Mouse (Mus musculus): ENCODE results near the gene Kdm2b. TPM values are rescaled to one million over a fixed set of nuclear protein-coding genes. Genes with fewer than 3 reads are reported as not detected.

The Kdm2b gene
- total RNA-seq, 4 experiments from 2014 or later = 11.1 to 15.6 (median 13.1) TPM

- no peak for DNase-seq (ENCODE audit: low spot score in 2 of 2)
Observed at GRCm38 (mm10) chr5:123011705-123012104, 22.1 kb upstream of the Kdm2b start.

GRCm38 (mm10) chr5:123010806-123011205 is 21.2 kb upstream of the Kdm2b start:
- no peak for DNase-seq (ENCODE audit: low spot score in 2 of 2)

GRCm38 (mm10) chr5:123009873-123010272 is 20.2 kb upstream of the Kdm2b start:
- no peak for DNase-seq (ENCODE audit: low spot score in 2 of 2)

- no peak for DNase-seq (ENCODE audit: low spot score in 2 of 2)
Observed at GRCm38 (mm10) chr5:123008877-123009493, 19.4 kb upstream of the Kdm2b start.

- DNase-seq (ENCODE audit: low spot score in 2 of 2) = no peak
Observed at GRCm38 (mm10) chr5:123005716-123006592, 16.3 kb upstream of the Kdm2b start.

GRCm38 (mm10) chr5:123000901-123001300 is 11.3 kb upstream of the Kdm2b start:
- no peak for DNase-seq (ENCODE audit: low spot score in 2 of 2)

- no peak for DNase-seq (ENCODE audit: low spot score in 2 of 2)
Observed at GRCm38 (mm10) chr5:122997205-122998204, 7.9 kb upstream of the Kdm2b start.

- no peak for DNase-seq (ENCODE audit: low spot score in 2 of 2)
Observed at GRCm38 (mm10) chr5:122994910-122995309, 5.3 kb upstream of the Kdm2b start.

GRCm38 (mm10) chr5:122994303-122994846 is 4.8 kb upstream of the Kdm2b start:
- DNase-seq (ENCODE audit: low spot score in 2 of 2) = peak; percentile 85 to 91

- no peak for DNase-seq (ENCODE audit: low spot score in 2 of 2)
Observed at GRCm38 (mm10) chr5:122993811-122994210, 4.2 kb upstream of the Kdm2b start.

GRCm38 (mm10) chr5:122991350-122992004 is 1.9 kb upstream of the Kdm2b start:
- DNase-seq (ENCODE audit: low spot score in 2 of 2) = no peak

- no peak for DNase-seq (ENCODE audit: low spot score in 2 of 2)
Observed at GRCm38 (mm10) chr5:122990411-122991160, 963 bp upstream of the Kdm2b start.

GRCm38 (mm10) chr5:122989001-122989525 is 560 bp downstream of the Kdm2b start:
- peak; percentile 44 to 70 for DNase-seq (ENCODE audit: low spot score in 2 of 2)

GRCm38 (mm10) chr5:122988021-122988751 is 1.4 kb downstream of the Kdm2b start:
- DNase-seq (ENCODE audit: low spot score in 2 of 2) = no peak

- DNase-seq (ENCODE audit: low spot score in 2 of 2) = no peak
Observed at GRCm38 (mm10) chr5:122987211-122988020, 2.2 kb downstream of the Kdm2b start.

GRCm38 (mm10) chr5:122986091-122986493 is 3.5 kb downstream of the Kdm2b start:
- no peak for DNase-seq (ENCODE audit: low spot score in 2 of 2)

- no peak for DNase-seq (ENCODE audit: low spot score in 2 of 2)
Observed at GRCm38 (mm10) chr5:122985276-122985675, 4.3 kb downstream of the Kdm2b start.

GRCm38 (mm10) chr5:122984483-122984882 is 5.1 kb downstream of the Kdm2b start:
- no peak for DNase-seq (ENCODE audit: low spot score in 2 of 2)
